Mouse (Mus musculus): ENCODE measurements around the gene Stxbp2.

- no peak for TF ChIP-seq CTCF (IDR thresholded peaks at IDR 0.05; ENCODE audit: low read depth, low read length)
- TF ChIP-seq POLR2A (IDR thresholded peaks at IDR 0.05; ENCODE audit: extremely low read depth, insufficient read depth, low read length), result no peak
These were observed 32.7 kb upstream of the Stxbp2 start for GRCm38 (mm10) chr8:3598054-3598453.

All from liver, adult 2 months (tissue).